Mouse (Mus musculus): ENCODE measurements around the gene Ces1e. TPM values are rescaled to one million over a fixed set of nuclear protein-coding genes. Genes with fewer than 3 reads are reported as not detected.

Ces1e gene
- polyA plus RNA-seq, 1 experiment from 2014 or later = not detected

DNA sequence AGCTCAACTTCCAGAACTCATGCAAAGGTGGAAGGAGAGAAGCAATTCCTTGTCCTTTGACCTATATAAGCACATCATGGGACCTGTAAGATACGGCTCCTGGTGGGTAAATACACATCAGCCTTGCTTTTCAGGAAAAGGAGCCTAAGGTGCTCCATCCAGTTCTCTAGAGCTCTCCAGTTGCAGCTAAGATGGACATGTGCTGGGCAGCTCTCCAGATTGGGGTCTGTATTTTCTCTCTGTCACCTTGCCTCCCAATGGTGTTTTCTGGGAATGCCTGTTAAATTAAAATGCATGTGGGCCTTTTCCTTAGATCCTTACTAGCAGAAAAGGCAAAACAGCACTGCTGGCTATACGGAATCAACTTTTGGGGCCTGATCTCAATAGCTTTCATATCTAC lies 54.9 kb downstream of the Ces1e start:
- 61% methylated on average over 2 of the region's 2 CpGs for WGBS
- Histone ChIP-seq H3K9ac (replicated peaks) (no peak overlapping the region), H3K4me3 (replicated peaks) (no peak overlapping the region), H3K27me3 (no peaks in the 10 kb centered on the region), H3K9me3 (no peaks in the 10 kb centered on the region), H3K4me2 (no peak overlapping the region), H3K27ac (no peak overlapping the region), H3K36me3 (no peaks in the 10 kb centered on the region), H3K4me1 (replicated peaks) (peaks cover 7% of the 10 kb centered on the region; the same call in 1 of the 2 replicates)
- no peak for ATAC-seq (ENCODE audit: insufficient number of reproducible peaks, insufficient read depth, low FRiP score, low TSS enrichment, low read depth)

DNA sequence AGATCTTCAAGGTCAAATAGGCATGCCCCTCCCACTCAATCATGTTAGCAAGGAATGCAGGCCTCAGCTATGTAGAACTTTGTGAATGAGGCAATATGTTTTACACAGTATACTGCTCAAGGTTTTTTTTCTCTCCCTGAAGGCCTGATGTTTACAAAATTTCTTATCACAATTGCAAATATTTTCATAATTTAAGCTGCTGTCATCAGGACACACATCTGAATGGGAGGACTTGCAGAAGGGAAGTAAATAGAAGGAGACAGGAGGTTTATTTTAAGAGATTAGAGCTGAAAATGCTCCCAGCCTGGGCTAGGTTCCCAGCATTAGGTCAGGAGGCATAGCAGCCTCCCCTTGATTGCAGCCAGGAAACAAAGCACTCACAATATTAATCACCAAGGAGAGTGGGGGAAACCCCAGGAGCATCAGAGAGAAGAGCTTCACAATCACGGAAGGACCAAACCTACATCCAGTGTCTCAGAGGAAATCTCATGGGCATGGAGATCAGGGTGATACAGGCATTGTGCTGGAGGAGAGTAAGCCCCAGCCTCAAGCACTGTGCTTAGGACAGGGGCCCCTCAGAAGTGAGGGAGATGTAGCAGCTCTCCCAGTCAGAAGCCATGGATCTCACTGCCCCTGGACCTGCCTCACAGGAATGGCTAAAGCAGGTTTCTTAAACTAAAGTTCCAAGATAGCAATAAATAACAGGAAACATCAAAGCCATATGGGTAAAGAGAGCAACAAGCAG lies 57.4 kb downstream of the Ces1e start:
- Histone ChIP-seq H3K9ac (replicated peaks) (no peak overlapping the region), H3K27me3 (no peaks in the 10 kb centered on the region), H3K4me1 (replicated peaks) (peaks cover 7% of the 10 kb centered on the region; the same call in 1 of the 2 replicates), H3K27ac (no peak overlapping the region), H3K4me3 (replicated peaks) (no peak overlapping the region), H3K4me2 (no peak overlapping the region), H3K36me3 (no peaks in the 10 kb centered on the region), H3K9me3 (no peaks in the 10 kb centered on the region)
- ATAC-seq (ENCODE audit: insufficient number of reproducible peaks, insufficient read depth, low FRiP score, low TSS enrichment, low read depth) = no peak
- 71% methylated on average over 1 of the region's 1 CpGs for WGBS

DNA sequence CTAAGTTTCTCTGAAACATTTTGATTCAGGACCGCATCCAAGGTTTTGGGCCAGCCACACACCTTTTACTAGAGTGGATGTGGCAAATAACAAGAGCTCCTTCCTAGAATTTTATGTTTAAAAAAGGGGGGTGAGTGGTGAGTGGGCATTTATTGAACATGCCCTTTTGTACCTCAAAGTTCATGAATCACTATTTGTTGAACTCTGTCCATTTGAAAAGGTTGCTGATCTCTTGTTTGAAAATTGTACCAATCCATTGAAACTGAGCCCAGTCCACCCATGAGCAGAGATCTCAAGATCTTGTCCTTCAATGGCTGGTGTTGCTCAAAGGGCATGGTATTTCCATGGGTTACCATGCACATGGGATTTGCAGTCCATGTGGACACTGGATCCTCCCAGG lies 66.1 kb downstream of the Ces1e start:
- 77% methylated on average over 1 of the region's 1 CpGs for WGBS
- H3K9me3 ChIP-seq = no peaks in the 10 kb centered on the region
- no peaks in the 10 kb centered on the region for H3K27me3 ChIP-seq
- H3K36me3 ChIP-seq = no peaks in the 10 kb centered on the region
- H3K4me3 ChIP-seq (replicated peaks) = no peak overlapping the region
- H3K9ac ChIP-seq (replicated peaks) = no peak overlapping the region
- no peaks in the 10 kb centered on the region for H3K4me1 ChIP-seq (replicated peaks)
- no peak for ATAC-seq (ENCODE audit: insufficient number of reproducible peaks, insufficient read depth, low FRiP score, low TSS enrichment, low read depth)
- H3K4me2 ChIP-seq = no peak overlapping the region
- H3K27ac ChIP-seq = no peak overlapping the region

DNA sequence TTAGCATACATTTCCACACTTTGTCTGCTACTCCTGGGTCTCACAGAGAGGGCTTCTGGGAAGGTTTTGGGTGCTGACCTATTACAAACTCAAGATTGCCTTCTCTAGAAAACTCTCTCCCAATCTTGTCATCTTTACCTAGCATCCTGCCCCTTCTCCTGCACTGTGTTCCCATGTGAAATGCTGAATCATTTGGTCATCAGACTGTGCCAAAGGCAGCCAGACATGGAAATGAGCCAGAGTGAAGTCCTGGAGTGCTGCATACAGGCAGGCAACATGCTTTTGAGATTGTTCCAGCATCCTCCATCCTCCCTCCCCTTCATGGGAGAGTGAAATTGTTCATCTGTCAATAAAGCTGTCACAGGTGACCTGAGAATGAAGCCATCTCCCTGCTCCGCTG lies 78.0 kb downstream of the Ces1e start:
- no peaks in the 10 kb centered on the region for H3K36me3 ChIP-seq
- H3K4me3 ChIP-seq (replicated peaks) = no peak overlapping the region
- H3K4me2 ChIP-seq = no peak overlapping the region
- no peak overlapping the region for H3K9ac ChIP-seq (replicated peaks)
- H3K9me3 ChIP-seq = no peaks in the 10 kb centered on the region
- ATAC-seq (ENCODE audit: insufficient number of reproducible peaks, insufficient read depth, low FRiP score, low TSS enrichment, low read depth) = no peak
- H3K27me3 ChIP-seq = no peaks in the 10 kb centered on the region
- WGBS = 89% methylated on average over 1 of the region's 1 CpGs
- no peaks in the 10 kb centered on the region for H3K4me1 ChIP-seq (replicated peaks)
- H3K27ac ChIP-seq = no peak overlapping the region

Other genes with a start within 250 kb of the Ces1e start
- not detected in 2 replicates for gene Ces1a, start 181.4 kb downstream of the Ces1e start, polyA plus RNA-seq (2016; fragmentation: Nextera tagmentation; extraction: Ambion mirVana)
- not detected in 2 replicates for gene Ces1b, start 149.6 kb downstream of the Ces1e start, polyA plus RNA-seq (2016; fragmentation: Nextera tagmentation; extraction: Ambion mirVana)
- not detected in 2 replicates for gene Ces1c, start 98.3 kb downstream of the Ces1e start, polyA plus RNA-seq (2016; fragmentation: Nextera tagmentation; extraction: Ambion mirVana)
- 0.14 TPM in 1 of 2 replicates, not detected in the other for gene Ces1d, start 31.8 kb downstream of the Ces1e start, polyA plus RNA-seq (2016; fragmentation: Nextera tagmentation; extraction: Ambion mirVana)
- gene Ces1f, start 50.1 kb upstream of the Ces1e start, polyA plus RNA-seq (2016; fragmentation: Nextera tagmentation; extraction: Ambion mirVana) = 0.35 TPM in 1 of 2 replicates, not detected in the other
- not detected in 2 replicates for gene Ces1g, start 107.7 kb upstream of the Ces1e start, polyA plus RNA-seq (2016; fragmentation: Nextera tagmentation; extraction: Ambion mirVana)
- not detected in 2 replicates for gene Ces1h, start 150.1 kb upstream of the Ces1e start, polyA plus RNA-seq (2016; fragmentation: Nextera tagmentation; extraction: Ambion mirVana)